8 mouse cellular contexts compared by ENCODE assay signal in genomic region chr11:110380310-110380668, GRCm38 (mm10). TPM values are rescaled to one million over a fixed set of nuclear protein-coding genes. Genes with fewer than 3 reads are reported as not detected.
DNase-seq lines count a peak whose midpoint lies in the region; ATAC-seq lines count a peak whose summit lies in the region.

No protein-coding gene starts in this region.

- peak overlapping the region; percentile 32 for H3K4me3 ChIP-seq in kidney, embryonic 14.5 days (ENCODE audit: low read length)
- peak overlapping the region; percentile 54 for H3K4me3 ChIP-seq in embryonic facial prominence, embryonic 10.5 days
- H3K4me3 ChIP-seq in hindbrain, embryonic 14.5 days (replicated peaks; ENCODE audit: low read length): peak overlapping the region; percentile 18
- H3K4me3 ChIP-seq in midbrain, embryonic 12.5 days: peak overlapping the region; percentile 24

- 29% methylated on average over 15 of the region's 15 CpGs for WGBS in kidney, embryonic 14.5 days
- WGBS in embryonic facial prominence, embryonic 10.5 days: 28% methylated on average over 15 of the region's 15 CpGs
- 41% methylated on average over 15 of the region's 15 CpGs for WGBS in hindbrain, embryonic 14.5 days
- 31% methylated on average over 15 of the region's 15 CpGs for WGBS in midbrain, embryonic 12.5 days

- no peak for DNase-seq in kidney, postnatal 14 days
- no peak for DNase-seq in embryonic facial prominence, embryonic 10.5 days (ENCODE audit: low spot score)
- DNase-seq in hindbrain, embryonic 14.5 days (ENCODE audit: low spot score): no peak
- DNase-seq in gastrocnemius, postnatal 4 days (ENCODE audit: low spot score in 2 of 2): no peak
- DNase-seq in cerebellum, postnatal 25 days: no peak
- DNase-seq in lung, adult 18-20 months: no peak

- no peaks in the 10 kb centered on the region for H3K9me3 ChIP-seq in kidney, embryonic 14.5 days (ENCODE audit: control insufficient read depth, low read length)
- no peaks in the 10 kb centered on the region for H3K9me3 ChIP-seq in embryonic facial prominence, embryonic 10.5 days
- no peaks in the 10 kb centered on the region for H3K9me3 ChIP-seq in hindbrain, embryonic 14.5 days (ENCODE audit: control insufficient read depth, low read length)
- H3K9me3 ChIP-seq in midbrain, embryonic 12.5 days: no peaks in the 10 kb centered on the region

- peak; percentile 56; the same call in 1 of the 2 replicates for ATAC-seq in kidney, embryonic 14.5 days (ENCODE audit: low FRiP score, low TSS enrichment)
- ATAC-seq in hindbrain, embryonic 14.5 days (ENCODE audit: low FRiP score): no peak
- ATAC-seq in midbrain, embryonic 12.5 days (ENCODE audit: low FRiP score, low read depth): peak; percentile 41; the same call in 1 of the 2 replicates

- H3K27me3 ChIP-seq in kidney, embryonic 14.5 days (ENCODE audit: control insufficient read depth, insufficient read depth, low read length): no peaks in the 10 kb centered on the region
- no peaks in the 10 kb centered on the region for H3K27me3 ChIP-seq in embryonic facial prominence, embryonic 10.5 days (replicated peaks; ENCODE audit: low read depth, poor library complexity, severe bottlenecking)
- H3K27me3 ChIP-seq in hindbrain, embryonic 14.5 days (ENCODE audit: control insufficient read depth, insufficient read depth, low read length): no peaks in the 10 kb centered on the region
- peaks cover 3% of the 10 kb centered on the region; the same call in 1 of the 2 replicates for H3K27me3 ChIP-seq in midbrain, embryonic 12.5 days

- H3K9ac ChIP-seq in kidney, embryonic 14.5 days (ENCODE audit: low read depth, low read length): peak overlapping the region; percentile 47; the same call in 1 of the 2 replicates
- no peak overlapping the region for H3K9ac ChIP-seq in hindbrain, embryonic 14.5 days
- H3K9ac ChIP-seq in midbrain, embryonic 12.5 days (replicated peaks): no peak overlapping the region

- H3K27ac ChIP-seq in kidney, embryonic 14.5 days (ENCODE audit: low read depth, low read length): no peak overlapping the region
- H3K27ac ChIP-seq in embryonic facial prominence, embryonic 10.5 days (replicated peaks): peak overlapping the region; percentile 60
- H3K27ac ChIP-seq in hindbrain, embryonic 14.5 days: no peak overlapping the region
- H3K27ac ChIP-seq in midbrain, embryonic 12.5 days (replicated peaks): no peak overlapping the region

- peak overlapping the region; percentile 59 for H3K4me2 ChIP-seq in kidney, embryonic 14.5 days (replicated peaks; ENCODE audit: low read depth, low read length)
- H3K4me2 ChIP-seq in hindbrain, embryonic 14.5 days (replicated peaks): peak overlapping the region; percentile 47
- peak overlapping the region; percentile 52 for H3K4me2 ChIP-seq in midbrain, embryonic 12.5 days (replicated peaks)

- peaks cover 5% of the 10 kb centered on the region; the same call in 1 of the 2 replicates for H3K4me1 ChIP-seq in kidney, embryonic 14.5 days (ENCODE audit: control insufficient read depth, insufficient read depth, low read length)
- peaks cover 12% of the 10 kb centered on the region for H3K4me1 ChIP-seq in embryonic facial prominence, embryonic 10.5 days
- H3K4me1 ChIP-seq in hindbrain, embryonic 14.5 days (replicated peaks; ENCODE audit: control insufficient read depth, insufficient read depth, low read length): no peaks in the 10 kb centered on the region
- 0 out of 2 replicates have a peak, but pooled peaks cover 9% of the 10 kb centered on the region for H3K4me1 ChIP-seq in midbrain, embryonic 12.5 days

- no peaks in the 10 kb centered on the region for H3K36me3 ChIP-seq in kidney, embryonic 14.5 days (ENCODE audit: control insufficient read depth, insufficient read depth, low read length)
- no peaks in the 10 kb centered on the region for H3K36me3 ChIP-seq in embryonic facial prominence, embryonic 10.5 days (replicated peaks)
- H3K36me3 ChIP-seq in hindbrain, embryonic 14.5 days (replicated peaks; ENCODE audit: control insufficient read depth, insufficient read depth): no peaks in the 10 kb centered on the region
- H3K36me3 ChIP-seq in midbrain, embryonic 12.5 days: no peaks in the 10 kb centered on the region

RNA-seq across cellular contexts. Expression of gene Map2k6, which starts 18.6 kb away (rescaled TPM):
- 20.2 and 26.6 TPM in 2 replicates for polyA plus RNA-seq in kidney, embryonic 14.5 days (2014; fragmentation: Nextera tagmentation; extraction: Ambion mirVana)
- 43.9 and 46.4 TPM in 2 replicates for polyA plus RNA-seq in embryonic facial prominence, embryonic 10.5 days (2016; fragmentation: Nextera tagmentation; extraction: Ambion mirVana)
- 28.3 and 32.0 TPM in 2 replicates for polyA plus RNA-seq in hindbrain, embryonic 14.5 days (2014; fragmentation: Nextera tagmentation; extraction: Ambion mirVana)
- polyA plus RNA-seq in midbrain, embryonic 12.5 days (2016; fragmentation: Nextera tagmentation; extraction: Ambion mirVana): 27.6 and 31.5 TPM in 2 replicates
- 10 to 100 TPM; 13.8 to 16.4 TPM for total RNA-seq in gastrocnemius, postnatal 4 days (2021)

RNA-seq across cellular contexts. Expression of gene Abca5, which starts 42.8 kb away (rescaled TPM):
- 5.6 and 6.9 TPM in 2 replicates for polyA plus RNA-seq in kidney, embryonic 14.5 days (2014; fragmentation: Nextera tagmentation; extraction: Ambion mirVana)
- polyA plus RNA-seq in embryonic facial prominence, embryonic 10.5 days (2016; fragmentation: Nextera tagmentation; extraction: Ambion mirVana): 1.5 and 3.5 TPM in 2 replicates
- 15.7 and 18.1 TPM in 2 replicates for polyA plus RNA-seq in hindbrain, embryonic 14.5 days (2014; fragmentation: Nextera tagmentation; extraction: Ambion mirVana)
- 4.5 and 5.9 TPM in 2 replicates for polyA plus RNA-seq in midbrain, embryonic 12.5 days (2016; fragmentation: Nextera tagmentation; extraction: Ambion mirVana)
- total RNA-seq in gastrocnemius, postnatal 4 days (2021): 10 to 100 TPM; 17.1 to 19.8 TPM
